Mouse (Mus musculus): Measurements from ENCODE around the gene Zfp575. TPM values are rescaled to one million over a fixed set of nuclear protein-coding genes. Genes with fewer than 3 reads are reported as not detected.

The Zfp575 gene
- polyA plus RNA-seq, 1 experiment from 2014 or later: 0.22 TPM

DNA sequence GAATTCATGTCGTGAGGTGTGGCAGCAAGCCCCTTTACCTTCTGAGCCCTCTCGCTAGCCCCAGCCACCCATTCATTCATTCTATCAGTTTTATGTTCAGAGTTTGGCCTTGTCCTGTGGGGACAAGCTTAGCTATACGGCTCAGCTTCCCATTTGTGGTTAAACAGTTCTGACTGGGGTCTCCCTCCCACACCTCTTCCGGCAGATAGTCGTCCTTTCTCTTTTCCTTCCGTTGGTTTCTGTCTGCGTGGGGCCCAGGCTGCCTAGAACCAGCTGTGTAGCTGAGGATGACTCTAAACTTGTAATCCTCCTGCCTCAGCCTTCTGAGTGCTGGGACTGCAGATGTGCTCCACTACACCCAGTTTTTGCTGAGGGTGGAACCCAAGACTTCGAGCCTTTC is 30.3 kb upstream of the Zfp575 start:
- no peak for ATAC-seq (ENCODE audit: insufficient read depth)
- Histone ChIP-seq H3K4me1 (replicated peaks) (peaks cover 1% of the 10 kb centered on the region), H3K4me3 (replicated peaks) (no peak overlapping the region), H3K9me3 (replicated peaks) (no peaks in the 10 kb centered on the region), H3K9ac (no peak overlapping the region), H3K27me3 (peaks cover 12% of the 10 kb centered on the region), H3K4me2 (no peak overlapping the region), H3K27ac (replicated peaks) (no peak overlapping the region), H3K36me3 (replicated peaks) (peaks cover 20% of the 10 kb centered on the region)
- 15% methylated on average over 8 of the region's 8 CpGs for WGBS (ENCODE audit: insufficient replicate concordance)

GRCm38 (mm10) chr7:24614816-24615215 is 27.4 kb upstream of the Zfp575 start:
- no peak overlapping the region for H3K4me3 ChIP-seq (replicated peaks)
- no peaks in the 10 kb centered on the region for H3K9me3 ChIP-seq (replicated peaks)
- H3K36me3 ChIP-seq (replicated peaks): 0 out of 2 replicates have a peak, but pooled peaks cover under 1% of the 10 kb centered on the region
- WGBS (ENCODE audit: insufficient replicate concordance): 50% methylated on average over 13 of the region's 13 CpGs
- H3K9ac ChIP-seq: no peak overlapping the region
- no peak overlapping the region for H3K4me2 ChIP-seq
- peaks cover 29% of the 10 kb centered on the region for H3K4me1 ChIP-seq (replicated peaks)
- H3K27ac ChIP-seq (replicated peaks): no peak overlapping the region
- no peak for ATAC-seq (ENCODE audit: insufficient read depth)
- peaks cover 31% of the 10 kb centered on the region for H3K27me3 ChIP-seq

DNA sequence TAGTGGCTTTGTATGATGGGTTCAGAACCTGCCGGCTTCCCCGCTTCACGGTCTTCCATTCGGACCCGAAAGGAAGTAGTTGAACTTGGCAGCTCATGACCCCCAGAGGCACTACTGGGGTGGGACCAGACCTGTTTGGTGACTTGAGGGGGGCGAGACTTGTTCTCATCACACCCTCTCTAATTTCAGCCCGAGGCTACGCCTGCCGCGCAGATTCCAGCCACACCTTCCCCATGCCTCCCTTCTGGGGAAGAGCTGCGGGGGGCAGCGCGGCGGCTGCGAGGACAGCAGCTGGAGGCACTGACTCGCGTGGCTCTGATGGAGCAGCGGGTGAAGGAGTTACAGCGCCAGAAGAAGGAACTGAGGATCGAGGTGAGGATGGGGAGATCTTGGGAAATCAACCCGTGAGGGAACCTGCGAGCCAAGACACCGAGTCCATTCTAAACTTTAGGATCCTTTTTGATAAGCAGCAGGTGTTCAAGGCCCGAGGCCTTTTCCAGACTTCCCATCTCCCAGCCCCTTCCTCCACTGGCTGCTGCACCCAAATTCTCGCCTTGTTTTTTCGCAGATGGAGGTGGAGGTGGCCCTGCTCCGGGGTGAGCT is 25.0 kb upstream of the Zfp575 start:
- peaks cover 42% of the 10 kb centered on the region for H3K4me1 ChIP-seq (replicated peaks)
- no peaks in the 10 kb centered on the region for H3K9me3 ChIP-seq (replicated peaks)
- WGBS (ENCODE audit: insufficient replicate concordance): 7% methylated on average over 27 of the region's 27 CpGs
- no peaks in the 10 kb centered on the region for H3K36me3 ChIP-seq (replicated peaks)
- ATAC-seq (ENCODE audit: insufficient read depth): no peak
- H3K4me2 ChIP-seq: peak overlapping the region; percentile 92
- peaks cover 31% of the 10 kb centered on the region for H3K27me3 ChIP-seq
- peak overlapping the region; percentile 21 for H3K4me3 ChIP-seq (replicated peaks)
- no peak overlapping the region for H3K9ac ChIP-seq
- H3K27ac ChIP-seq (replicated peaks): no peak overlapping the region

DNA sequence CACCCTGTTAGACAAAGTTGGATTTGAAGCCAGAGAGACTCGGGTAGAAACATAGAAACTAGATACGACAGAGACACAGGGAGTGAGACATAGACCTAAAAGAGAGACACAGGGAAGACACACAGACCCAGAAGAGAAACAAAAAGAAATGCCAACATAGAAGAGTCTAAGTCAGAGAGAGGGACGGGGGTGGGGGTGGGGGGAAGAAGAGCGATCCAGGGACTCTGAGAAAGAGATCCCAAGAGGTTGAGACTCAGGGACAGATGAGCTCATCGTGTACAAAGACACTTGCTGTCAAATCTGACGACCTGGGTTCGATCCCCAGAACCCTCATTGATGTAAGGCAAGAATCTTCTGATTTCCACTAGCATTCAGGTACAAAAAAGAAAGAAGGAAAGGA is 24.3 kb upstream of the Zfp575 start:
- no peaks in the 10 kb centered on the region for H3K9me3 ChIP-seq (replicated peaks)
- H3K4me2 ChIP-seq: peak overlapping the region; percentile 92
- H3K27ac ChIP-seq (replicated peaks): no peak overlapping the region
- peaks cover 31% of the 10 kb centered on the region for H3K27me3 ChIP-seq
- peak overlapping the region; percentile 63 for H3K4me3 ChIP-seq (replicated peaks)
- WGBS (ENCODE audit: insufficient replicate concordance): 7% methylated on average over 7 of the region's 7 CpGs
- H3K9ac ChIP-seq: peak overlapping the region; percentile 58; the same call in 1 of the 2 replicates
- H3K4me1 ChIP-seq (replicated peaks): peaks cover 42% of the 10 kb centered on the region
- no peak for ATAC-seq (ENCODE audit: insufficient read depth)
- H3K36me3 ChIP-seq (replicated peaks): no peaks in the 10 kb centered on the region

- peaks cover 42% of the 10 kb centered on the region for H3K4me1 ChIP-seq (replicated peaks)
- under 1% methylated on average over 36 of the region's 36 CpGs for WGBS (ENCODE audit: insufficient replicate concordance)
- H3K4me2 ChIP-seq: peak overlapping the region; percentile 92
- H3K4me3 ChIP-seq (replicated peaks): peak overlapping the region; percentile 63
- peak; percentile 71 for ATAC-seq (ENCODE audit: insufficient read depth)
- peak overlapping the region; percentile 58 for H3K9ac ChIP-seq
- no peaks in the 10 kb centered on the region for H3K9me3 ChIP-seq (replicated peaks)
- 0 out of 2 replicates have a peak overlapping the region, but pooled peaks have one; percentile 30 for H3K27ac ChIP-seq (replicated peaks)
- H3K27me3 ChIP-seq: peaks cover 31% of the 10 kb centered on the region
- H3K36me3 ChIP-seq (replicated peaks): no peaks in the 10 kb centered on the region
Observed at GRCm38 (mm10) chr7:24610879-24611494, 23.5 kb upstream of the Zfp575 start.

GRCm38 (mm10) chr7:24610144-24610878 is 22.9 kb upstream of the Zfp575 start, which contains the start of gene Phldb3:
TSS of gene Phldb3 (plus strand) at chr7:24610763.
- ATAC-seq (ENCODE audit: insufficient read depth): peak; percentile 40

GRCm38 (mm10) chr7:24608561-24608960 is 21.1 kb upstream of the Zfp575 start:
- Histone ChIP-seq H3K27ac (replicated peaks) (no peak overlapping the region), H3K4me3 (replicated peaks) (no peak overlapping the region), H3K4me2 (peak overlapping the region; percentile 25), H3K36me3 (replicated peaks) (no peaks in the 10 kb centered on the region), H3K9ac (no peak overlapping the region), H3K9me3 (replicated peaks) (no peaks in the 10 kb centered on the region), H3K27me3 (peaks cover 27% of the 10 kb centered on the region), H3K4me1 (replicated peaks) (peaks cover 42% of the 10 kb centered on the region)
- 36% methylated on average over 8 of the region's 8 CpGs for WGBS (ENCODE audit: insufficient replicate concordance)
- no peak for ATAC-seq (ENCODE audit: insufficient read depth)

More at GRCm38 (mm10) chr7:24610144-24610878, 22.9 kb upstream of the Zfp575 start, which contains the start of gene Phldb3:
- Histone ChIP-seq H3K9me3 (replicated peaks) (no peaks in the 10 kb centered on the region), H3K27ac (replicated peaks) (0 out of 2 replicates have a peak within 1 kb of the TSS, but pooled peaks have one; percentile 30), H3K4me1 (replicated peaks) (peaks cover 42% of the 10 kb centered on the region), H3K9ac (peak within 1 kb of the TSS; percentile 58), H3K27me3 (peaks cover 31% of the 10 kb centered on the region), H3K4me3 (replicated peaks) (peak within 1 kb of the TSS; percentile 63), H3K4me2 (peak within 1 kb of the TSS; percentile 92), H3K36me3 (replicated peaks) (no peaks in the 10 kb centered on the region)
- WGBS (ENCODE audit: insufficient replicate concordance): 1% methylated on average over 27 of the region's 27 CpGs

DNA sequence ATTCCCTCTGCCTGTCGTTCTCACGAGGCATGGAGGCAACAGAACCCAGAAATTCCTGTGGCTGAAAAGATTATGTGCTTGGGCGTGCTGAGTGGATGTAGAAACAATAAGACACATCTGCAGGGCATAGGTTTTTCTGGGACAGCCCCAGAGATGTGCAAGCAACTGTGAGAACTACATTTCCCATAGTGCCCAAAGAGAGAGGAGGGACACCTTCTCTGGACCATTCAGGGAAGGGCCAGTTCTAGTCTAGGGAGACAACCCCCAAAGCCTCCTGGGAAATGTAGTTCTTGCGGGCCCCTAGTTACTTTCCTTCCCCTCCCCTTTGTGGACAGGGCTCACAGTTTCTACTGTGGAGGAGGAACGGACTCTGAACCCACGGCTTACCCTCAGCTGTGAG is 20.6 kb upstream of the Zfp575 start:
- peak; percentile 71 for ATAC-seq (ENCODE audit: insufficient read depth)

DNA sequence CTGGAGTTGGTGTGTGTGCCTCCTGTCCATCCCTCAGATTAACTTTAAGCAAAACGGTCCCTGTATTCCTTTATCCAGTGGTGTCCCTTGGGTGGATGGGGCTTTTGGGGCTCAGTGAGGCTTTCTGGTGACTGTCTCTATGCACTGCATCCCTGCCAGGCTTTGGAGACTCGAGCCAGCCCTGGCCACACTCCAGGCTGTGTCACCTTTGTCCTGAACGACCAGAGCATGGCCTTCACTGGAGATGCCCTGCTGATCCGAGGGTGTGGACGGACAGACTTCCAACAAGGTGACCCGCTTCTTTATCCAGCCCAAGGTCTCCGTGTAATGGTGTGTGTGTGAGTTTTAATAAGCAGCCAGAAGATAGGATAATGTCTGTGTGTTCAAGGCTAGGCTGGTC is 18.6 kb upstream of the Zfp575 start:
- no peak overlapping the region for H3K4me3 ChIP-seq (replicated peaks)
- no peak overlapping the region for H3K27ac ChIP-seq (replicated peaks)
- no peak for ATAC-seq (ENCODE audit: insufficient read depth)
- H3K4me2 ChIP-seq: no peak overlapping the region
- 0 out of 2 replicates have a peak, but pooled peaks cover 3% of the 10 kb centered on the region for H3K27me3 ChIP-seq
- 68% methylated on average over 7 of the region's 7 CpGs for WGBS (ENCODE audit: insufficient replicate concordance)
- H3K36me3 ChIP-seq (replicated peaks): no peaks in the 10 kb centered on the region
- no peak overlapping the region for H3K9ac ChIP-seq
- no peaks in the 10 kb centered on the region for H3K9me3 ChIP-seq (replicated peaks)
- peaks cover 32% of the 10 kb centered on the region for H3K4me1 ChIP-seq (replicated peaks)

More for the DNA sequence above, 20.6 kb upstream of the Zfp575 start:
- no peaks in the 10 kb centered on the region for H3K36me3 ChIP-seq (replicated peaks)
- no peaks in the 10 kb centered on the region for H3K9me3 ChIP-seq (replicated peaks)
- no peak overlapping the region for H3K4me3 ChIP-seq (replicated peaks)
- no peak overlapping the region for H3K27ac ChIP-seq (replicated peaks)
- no peak overlapping the region for H3K9ac ChIP-seq
- H3K4me2 ChIP-seq: peak overlapping the region; percentile 25
- H3K27me3 ChIP-seq: peaks cover 22% of the 10 kb centered on the region
- WGBS (ENCODE audit: insufficient replicate concordance): 28% methylated on average over 6 of the region's 6 CpGs
- peaks cover 42% of the 10 kb centered on the region for H3K4me1 ChIP-seq (replicated peaks)

DNA sequence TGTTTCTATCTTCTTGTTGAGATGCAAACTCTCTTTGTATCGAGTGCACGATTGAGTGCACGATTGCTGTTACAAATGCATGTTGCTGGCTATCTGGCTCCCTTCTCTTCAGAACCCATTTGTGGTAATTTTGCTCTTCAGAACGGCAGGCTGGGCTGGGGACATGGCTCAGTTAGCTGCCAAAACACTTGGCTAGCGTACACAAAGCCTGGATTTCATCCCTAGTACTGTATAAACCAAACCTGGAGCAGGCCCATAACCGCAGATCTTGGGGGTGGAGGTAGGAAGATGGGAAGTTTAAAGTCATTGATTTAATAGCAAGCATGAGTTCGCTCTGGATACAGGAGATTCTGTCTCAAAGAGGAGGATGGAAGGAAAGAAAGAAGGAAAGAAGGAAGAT is 18.1 kb upstream of the Zfp575 start:
- Histone ChIP-seq H3K27ac (replicated peaks) (no peak overlapping the region), H3K4me3 (replicated peaks) (no peak overlapping the region), H3K9me3 (replicated peaks) (no peaks in the 10 kb centered on the region), H3K4me1 (replicated peaks) (peaks cover 28% of the 10 kb centered on the region), H3K4me2 (no peak overlapping the region), H3K9ac (no peak overlapping the region), H3K36me3 (replicated peaks) (no peaks in the 10 kb centered on the region), H3K27me3 (0 out of 2 replicates have a peak, but pooled peaks cover 3% of the 10 kb centered on the region)
- no peak for ATAC-seq (ENCODE audit: insufficient read depth)
- 70% methylated on average over 7 of the region's 7 CpGs for WGBS (ENCODE audit: insufficient replicate concordance)

All from liver, embryonic 15.5 days (tissue).